Mouse (Mus musculus) midbrain, embryonic 14.5 days (tissue): ENCODE measurements around the gene Lrrc51. TPM values are rescaled to one million over a fixed set of nuclear protein-coding genes. Genes with fewer than 3 reads are reported as not detected.

Source experiments
- ATAC-seq: fragments of 200-750 bp; cut with Nextera tagmentation; 2 replicates; pipeline ENCODE4 v1.8.0; 2017; ENCODE audit warnings: moderate number of reproducible peaks, moderate library complexity; ENCODE audit not compliant: low FRiP score, low TSS enrichment
- DNase-seq: peaks from one replicate; pipeline ENCODE4 v3.0.0-alpha.2; 2015
- H3K27ac ChIP-seq: fragments of 300-500 bp; sonication (generic); replicated peaks from 2 replicates; pipeline ENCODE4 v1.5.1; 2014; ENCODE audit warnings: mild to moderate bottlenecking, low read depth, low read length, moderate library complexity
- H3K27me3 ChIP-seq: fragments of 300-500 bp; sonication (generic); 2 replicates; pipeline ENCODE4 v1.6.1; 2014; ENCODE audit warnings: low read length, control low read depth, mixed read lengths; ENCODE audit not compliant: control insufficient read depth, insufficient read depth
- H3K36me3 ChIP-seq: fragments of 300-500 bp; sonication (generic); 2 replicates; pipeline ENCODE4 v1.6.1; 2014; ENCODE audit warnings: low read length, control low read depth; ENCODE audit not compliant: control insufficient read depth, insufficient read depth
- H3K4me1 ChIP-seq: fragments of 300-500 bp; sonication (generic); 2 replicates; pipeline ENCODE4 v1.6.1; 2014; ENCODE audit warnings: mild to moderate bottlenecking, antibody characterized with exemption, low read length, control low read depth; ENCODE audit not compliant: control insufficient read depth, insufficient read depth
- H3K4me2 ChIP-seq: fragments of 300-500 bp; sonication (generic); 2 replicates; pipeline ENCODE4 v1.6.1; 2014; ENCODE audit warnings: mild to moderate bottlenecking, low read length, moderate library complexity
- H3K4me3 ChIP-seq: fragments of 300-500 bp; sonication (generic); replicated peaks from 2 replicates; pipeline ENCODE4 v1.5.1; 2014; ENCODE audit warnings: low read depth, low read length
- H3K9ac ChIP-seq: fragments of 300-500 bp; sonication (generic); replicated peaks from 2 replicates; pipeline ENCODE4 v1.6.1; 2014; ENCODE audit warnings: mild to moderate bottlenecking, low read length, moderate library complexity
- H3K9me3 ChIP-seq: fragments of 300-500 bp; sonication (generic); 2 replicates; pipeline ENCODE4 v1.6.1; 2016; ENCODE audit warnings: low read length, control low read depth, mixed read lengths; ENCODE audit not compliant: control insufficient read depth
- WGBS: fragments of 180-500 bp; shearing (Covaris S2); extraction: QIAGEN DNeasy Blood & Tissue Kit; methylation state at CpG from one replicate; pipeline ENCODE4 v1.1.7; 2014; 5-methylcytosine and 5-hydroxymethylcytosine counted together
- polyA plus RNA-seq: library from polyadenylated mRNA; unstranded; fragments of >200 nt; fragmentation: Nextera tagmentation; extraction: Ambion mirVana; gene quantifications from 2 replicates; pipeline ENCODE4 v1.2.1, GENCODE M21; 2014

The Lrrc51 gene
- polyA plus RNA-seq, 1 experiment from 2014 or later: 7.4 TPM

- Histone ChIP-seq H3K27me3 (no peaks in the 10 kb centered on the region), H3K36me3 (no peaks in the 10 kb centered on the region), H3K27ac (peak overlapping the region; percentile 100), H3K4me1 (peaks cover 21% of the 10 kb centered on the region), H3K9me3 (no peaks in the 10 kb centered on the region), H3K9ac (peak overlapping the region; percentile 96), H3K4me3 (no peak overlapping the region; the same call in 1 of the 2 replicates), H3K4me2 (peak overlapping the region; percentile 78)
- DNase-seq (no peak), ATAC-seq (no peak)
- WGBS: 65% methylated on average over 2 of the region's 2 CpGs
These were observed 35.1 kb upstream of the Lrrc51 start for GRCm38 (mm10) chr7:101968751-101969150.

- no peak overlapping the region for H3K9ac ChIP-seq
- no peaks in the 10 kb centered on the region for H3K9me3 ChIP-seq
- no peak overlapping the region for H3K4me3 ChIP-seq
- DNase-seq (peak; percentile 6), ATAC-seq (no peak)
- no peak overlapping the region for H3K27ac ChIP-seq
- no peaks in the 10 kb centered on the region for H3K27me3 ChIP-seq
- H3K4me1 ChIP-seq: peaks cover 18% of the 10 kb centered on the region
- WGBS: 93% methylated on average over 1 of the region's 1 CpGs
- no peaks in the 10 kb centered on the region for H3K36me3 ChIP-seq
- H3K4me2 ChIP-seq: no peak overlapping the region
These were observed 33.6 kb upstream of the Lrrc51 start for GRCm38 (mm10) chr7:101967256-101967655.

- no peak overlapping the region for H3K9ac ChIP-seq
- H3K4me3 ChIP-seq: no peak overlapping the region
- no peak overlapping the region for H3K27ac ChIP-seq
- no peaks in the 10 kb centered on the region for H3K27me3 ChIP-seq
- no peaks in the 10 kb centered on the region for H3K36me3 ChIP-seq
- no peak for DNase-seq
- no peak for ATAC-seq
- H3K9me3 ChIP-seq: no peaks in the 10 kb centered on the region
- H3K4me1 ChIP-seq: peaks cover 7% of the 10 kb centered on the region
- WGBS: 89% methylated on average over 2 of the region's 2 CpGs
- no peak overlapping the region for H3K4me2 ChIP-seq
These were observed 31.9 kb upstream of the Lrrc51 start for GRCm38 (mm10) chr7:101965606-101966005.

GRCm38 (mm10) chr7:101964551-101964950, 30.9 kb upstream of the Lrrc51 start:
- no peak for ATAC-seq
- no peak for DNase-seq
- Histone ChIP-seq H3K36me3 (no peaks in the 10 kb centered on the region), H3K4me2 (no peak overlapping the region), H3K9me3 (no peaks in the 10 kb centered on the region), H3K27ac (no peak overlapping the region), H3K4me3 (no peak overlapping the region), H3K27me3 (no peaks in the 10 kb centered on the region), H3K4me1 (peaks cover 7% of the 10 kb centered on the region), H3K9ac (no peak overlapping the region)
- WGBS: 94% methylated on average over 4 of the region's 4 CpGs

GRCm38 (mm10) chr7:101963621-101964020, 29.9 kb upstream of the Lrrc51 start:
- Histone ChIP-seq H3K4me1 (peaks cover 1% of the 10 kb centered on the region), H3K9ac (no peak overlapping the region), H3K27me3 (no peaks in the 10 kb centered on the region), H3K9me3 (no peaks in the 10 kb centered on the region), H3K36me3 (no peaks in the 10 kb centered on the region), H3K4me2 (no peak overlapping the region), H3K27ac (no peak overlapping the region), H3K4me3 (no peak overlapping the region)
- 97% methylated on average over 2 of the region's 2 CpGs for WGBS
- ATAC-seq: no peak
- no peak for DNase-seq

- no peak overlapping the region for H3K4me3 ChIP-seq
- 91% methylated on average over 2 of the region's 2 CpGs for WGBS
- H3K4me1 ChIP-seq: no peaks in the 10 kb centered on the region
- no peak overlapping the region for H3K9ac ChIP-seq
- H3K27ac ChIP-seq: no peak overlapping the region
- H3K27me3 ChIP-seq: no peaks in the 10 kb centered on the region
- no peaks in the 10 kb centered on the region for H3K36me3 ChIP-seq
- no peaks in the 10 kb centered on the region for H3K9me3 ChIP-seq
- ATAC-seq (no peak), DNase-seq (no peak)
- H3K4me2 ChIP-seq: no peak overlapping the region
These were observed 29.1 kb upstream of the Lrrc51 start for GRCm38 (mm10) chr7:101962829-101963228.

GRCm38 (mm10) chr7:101956911-101957310, 23.2 kb upstream of the Lrrc51 start:
- Histone ChIP-seq H3K9me3 (no peaks in the 10 kb centered on the region), H3K27me3 (no peaks in the 10 kb centered on the region), H3K9ac (no peak overlapping the region), H3K4me3 (no peak overlapping the region), H3K4me2 (no peak overlapping the region), H3K27ac (no peak overlapping the region), H3K36me3 (no peaks in the 10 kb centered on the region), H3K4me1 (no peaks in the 10 kb centered on the region)
- ATAC-seq (no peak), DNase-seq (no peak)
- WGBS: 92% methylated on average over 5 of the region's 5 CpGs

- WGBS: 85% methylated on average over 1 of the region's 1 CpGs
- H3K36me3 ChIP-seq: no peaks in the 10 kb centered on the region
- DNase-seq: no peak
- H3K4me3 ChIP-seq: no peak overlapping the region
- no peak overlapping the region for H3K9ac ChIP-seq
- no peak overlapping the region for H3K27ac ChIP-seq
- ATAC-seq: no peak
- H3K27me3 ChIP-seq: no peaks in the 10 kb centered on the region
- no peaks in the 10 kb centered on the region for H3K9me3 ChIP-seq
- H3K4me2 ChIP-seq: no peak overlapping the region
- H3K4me1 ChIP-seq: no peaks in the 10 kb centered on the region
These were observed 22.8 kb upstream of the Lrrc51 start for GRCm38 (mm10) chr7:101956481-101956880.

- Histone ChIP-seq H3K4me2 (no peak overlapping the region), H3K4me1 (no peaks in the 10 kb centered on the region), H3K9me3 (no peaks in the 10 kb centered on the region), H3K36me3 (no peaks in the 10 kb centered on the region), H3K4me3 (no peak overlapping the region), H3K27me3 (no peaks in the 10 kb centered on the region), H3K27ac (no peak overlapping the region), H3K9ac (no peak overlapping the region)
- ATAC-seq (no peak), DNase-seq (no peak)
- WGBS: 57% methylated on average over 4 of the region's 4 CpGs
These were observed 22.2 kb upstream of the Lrrc51 start for GRCm38 (mm10) chr7:101955862-101956261.
